Mouse (Mus musculus): ENCODE data around the gene Ercc6l. TPM values are rescaled to one million over a fixed set of nuclear protein-coding genes. Genes with fewer than 3 reads are reported as not detected.
"Not testable (repeated sequence)": the region's sequence is repeated elsewhere in the genome, so short reads cannot be mapped to it uniquely, and the experiment has no call there.

Gene Ercc6l
- polyA plus RNA-seq, 1 experiment from 2014 or later = 7.7 TPM

DNA sequence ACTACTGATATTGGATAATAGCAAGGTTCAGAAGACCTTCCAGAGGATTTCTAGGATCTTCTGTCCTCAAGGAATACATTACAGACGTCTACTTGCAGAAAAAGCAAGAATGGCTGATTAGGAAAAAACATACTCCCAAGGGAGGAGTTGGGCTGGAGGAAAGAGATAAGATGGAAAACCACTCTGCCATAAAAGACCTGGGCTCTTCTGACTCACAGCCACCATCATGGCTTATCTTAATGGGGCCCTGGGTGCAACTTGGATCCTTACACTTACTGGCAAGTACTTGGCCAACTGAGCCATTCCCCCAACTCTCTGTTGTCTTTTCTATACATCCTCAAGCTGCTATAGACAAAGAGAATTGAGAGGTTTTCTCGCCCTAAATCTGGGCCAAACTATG lies 53.1 kb downstream of the Ercc6l start:
- not testable (repeated sequence) for H3K4me3 ChIP-seq (ENCODE audit: control insufficient read depth in 1 of 2, insufficient read depth in 1 of 2, low read depth in 1 of 2, low read length in 2 of 2); H3K27ac ChIP-seq (replicated peaks in 1 of 2; ENCODE audit: control insufficient read depth in 1 of 2, insufficient read depth in 1 of 2, low read depth in 2 of 2, low read length in 2 of 2); H3K36me3 ChIP-seq (ENCODE audit: control insufficient read depth, insufficient read depth, low read length); ATAC-seq (ENCODE audit: insufficient number of reproducible peaks, insufficient read depth, low FRiP score, low read depth); H3K9ac ChIP-seq (ENCODE audit: low read length); H3K4me1 ChIP-seq (ENCODE audit: control insufficient read depth in 2 of 2, insufficient read depth in 2 of 2, low read length in 2 of 2); H3K9me3 ChIP-seq (ENCODE audit: control insufficient read depth, low read length); H3K27me3 ChIP-seq (ENCODE audit: control insufficient read depth, insufficient read depth, low read length); H3K4me2 ChIP-seq (ENCODE audit: low read length)
- WGBS = 41% methylated on average over 2 of the region's 2 CpGs

DNA sequence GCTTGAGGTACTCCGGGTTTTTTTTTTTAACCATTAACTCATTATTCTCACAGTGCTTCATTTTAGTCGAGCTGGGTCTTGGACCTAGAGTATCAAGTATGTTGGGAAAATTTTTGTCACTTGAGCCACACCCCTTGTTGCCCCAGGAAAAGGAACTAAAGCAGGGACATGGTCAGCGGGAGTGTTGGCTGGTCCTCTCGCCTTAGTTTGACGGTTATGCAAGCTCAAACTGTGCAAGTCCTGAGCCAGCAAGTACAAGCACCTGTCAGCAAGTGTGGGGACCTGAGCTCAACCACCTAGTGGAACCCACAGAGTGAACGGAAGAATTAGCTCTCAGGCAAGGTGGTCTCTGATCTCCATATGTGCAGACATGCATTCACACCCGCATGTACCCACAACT lies 55.0 kb downstream of the Ercc6l start:
- ATAC-seq (ENCODE audit: insufficient number of reproducible peaks, insufficient read depth, low FRiP score, low read depth) = no peak
- no peak overlapping the region for H3K27ac ChIP-seq (replicated peaks in 1 of 2; ENCODE audit: control insufficient read depth in 1 of 2, insufficient read depth in 1 of 2, low read depth in 2 of 2, low read length in 2 of 2)
- no peaks in the 10 kb centered on the region for H3K27me3 ChIP-seq (ENCODE audit: control insufficient read depth, insufficient read depth, low read length)
- no peaks in the 10 kb centered on the region for H3K4me1 ChIP-seq (ENCODE audit: control insufficient read depth in 2 of 2, insufficient read depth in 2 of 2, low read length in 2 of 2)
- H3K4me3 ChIP-seq (ENCODE audit: control insufficient read depth in 1 of 2, insufficient read depth in 1 of 2, low read depth in 1 of 2, low read length in 2 of 2) = no peak overlapping the region
- no peaks in the 10 kb centered on the region for H3K36me3 ChIP-seq (ENCODE audit: control insufficient read depth, insufficient read depth, low read length)
- H3K9ac ChIP-seq (ENCODE audit: low read length) = no peak overlapping the region
- no peaks in the 10 kb centered on the region for H3K9me3 ChIP-seq (ENCODE audit: control insufficient read depth, low read length)
- H3K4me2 ChIP-seq (ENCODE audit: low read length) = no peak overlapping the region
- 57% methylated on average over 7 of the region's 7 CpGs for WGBS

DNA sequence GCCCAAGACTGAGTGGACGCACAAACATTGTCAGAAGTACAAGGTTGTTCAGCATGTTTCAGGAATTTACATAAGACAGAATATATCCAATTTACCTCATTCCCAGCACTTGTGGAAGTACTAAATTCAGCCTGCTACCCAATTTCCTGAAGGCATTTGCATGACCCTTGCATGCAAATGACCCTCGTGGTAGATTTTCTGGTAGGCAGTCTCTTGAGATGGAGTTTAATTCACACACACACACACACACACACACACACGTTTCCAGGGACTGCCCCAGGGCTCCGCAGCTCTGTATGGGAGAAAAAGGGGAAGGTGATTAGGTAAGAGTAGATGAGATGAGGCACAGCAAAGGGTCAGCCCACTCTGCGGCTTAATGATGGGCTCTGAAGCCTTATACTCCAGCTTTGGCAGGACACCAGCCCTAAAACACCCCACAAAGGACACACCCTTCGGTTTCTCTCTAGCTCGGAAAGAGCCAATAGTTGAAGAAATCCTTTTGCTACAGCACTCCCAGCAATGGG lies 62.4 kb downstream of the Ercc6l start:
- Histone ChIP-seq H3K9me3 (ENCODE audit: control insufficient read depth, low read length) (no peaks in the 10 kb centered on the region), H3K4me3 (ENCODE audit: control insufficient read depth in 1 of 2, insufficient read depth in 1 of 2, low read depth in 1 of 2, low read length in 2 of 2) (no peak overlapping the region), H3K9ac (ENCODE audit: low read length) (no peak overlapping the region), H3K27ac (replicated peaks in 1 of 2; ENCODE audit: control insufficient read depth in 1 of 2, insufficient read depth in 1 of 2, low read depth in 2 of 2, low read length in 2 of 2) (no peak overlapping the region), H3K4me2 (ENCODE audit: low read length) (no peak overlapping the region), H3K36me3 (ENCODE audit: control insufficient read depth, insufficient read depth, low read length) (no peaks in the 10 kb centered on the region), H3K4me1 (ENCODE audit: control insufficient read depth in 2 of 2, insufficient read depth in 2 of 2, low read length in 2 of 2) (no peaks in the 10 kb centered on the region), H3K27me3 (ENCODE audit: control insufficient read depth, insufficient read depth, low read length) (no peaks in the 10 kb centered on the region)
- 73% methylated on average over 7 of the region's 7 CpGs for WGBS
- no peak for ATAC-seq (ENCODE audit: insufficient number of reproducible peaks, insufficient read depth, low FRiP score, low read depth)

Other genes with a start within 250 kb of the Ercc6l start
- gene Rtl5, start 85.8 kb downstream of the Ercc6l start, polyA plus RNA-seq (2014; fragmentation: Nextera tagmentation; extraction: Ambion mirVana) = 0.53 and 0.55 TPM in 2 replicates
- gene Pin4, start 37.6 kb downstream of the Ercc6l start, polyA plus RNA-seq (2014; fragmentation: Nextera tagmentation; extraction: Ambion mirVana) = 44.1 and 51.2 TPM in 2 replicates
- 544 and 601 TPM in 2 replicates for gene Rps4x, start 32.3 kb upstream of the Ercc6l start, polyA plus RNA-seq (2014; fragmentation: Nextera tagmentation; extraction: Ambion mirVana)
- gene Cited1, start 95.1 kb upstream of the Ercc6l start, polyA plus RNA-seq (2014; fragmentation: Nextera tagmentation; extraction: Ambion mirVana) = 539 and 602 TPM in 2 replicates

Data from heart, embryonic 14.5 days (tissue).